Mouse (Mus musculus) forebrain, embryonic 15.5 days (tissue): Measurements from ENCODE around the gene Spo11. TPM values are rescaled to one million over a fixed set of nuclear protein-coding genes. Genes with fewer than 3 reads are reported as not detected.

Source experiments
- ATAC-seq: fragments of 200-750 bp; cut with Nextera tagmentation; replicated peaks from 2 replicates; pipeline ENCODE4 v1.8.0; 2017; ENCODE audit warnings: mild to moderate bottlenecking, moderate TSS enrichment, moderate library complexity
- H3K27ac ChIP-seq: fragments of 300-500 bp; sonication (generic); replicated peaks from 2 replicates; pipeline ENCODE4 v1.5.1; 2015; ENCODE audit warnings: mild to moderate bottlenecking, inconsistent platforms
- H3K27me3 ChIP-seq: fragments of 300-500 bp; sonication (generic); 2 replicates; pipeline ENCODE4 v1.6.1; 2015; ENCODE audit warnings: inconsistent platforms
- H3K36me3 ChIP-seq: fragments of 300-500 bp; sonication (generic); 2 replicates; pipeline ENCODE4 v1.6.1; 2015; ENCODE audit warnings: mild to moderate bottlenecking, inconsistent platforms
- H3K4me1 ChIP-seq: fragments of 300-500 bp; sonication (generic); 2 replicates; pipeline ENCODE4 v1.6.1; 2015; ENCODE audit warnings: inconsistent platforms
- H3K4me2 ChIP-seq: fragments of 300-500 bp; sonication (generic); replicated peaks from 2 replicates; pipeline ENCODE4 v1.6.1; 2015; ENCODE audit warnings: mild to moderate bottlenecking, inconsistent platforms
- H3K4me3 ChIP-seq: fragments of 300-500 bp; sonication (generic); 2 replicates; pipeline ENCODE4 v1.5.1; 2015; ENCODE audit warnings: mild to moderate bottlenecking, inconsistent platforms
- H3K9ac ChIP-seq: fragments of 300-500 bp; sonication (generic); replicated peaks from 2 replicates; pipeline ENCODE4 v1.6.1; 2015; ENCODE audit warnings: mild to moderate bottlenecking, inconsistent platforms
- H3K9me3 ChIP-seq: fragments of 300-500 bp; sonication (generic); 2 replicates; pipeline ENCODE4 v1.6.1; 2016; ENCODE audit warnings: inconsistent platforms
- WGBS: fragments of 180-500 bp; shearing (Covaris S2); methylation state at CpG from one replicate; pipeline ENCODE4 v1.1.7; 2015; ENCODE audit warnings: mixed read lengths; 5-methylcytosine and 5-hydroxymethylcytosine counted together
- polyA plus RNA-seq: library from polyadenylated mRNA; unstranded; fragments of >200 nt; fragmentation: Nextera tagmentation; extraction: Ambion mirVana; gene quantifications from 2 replicates; pipeline ENCODE4 v1.2.1, GENCODE M21; 2015

Spo11 gene
- polyA plus RNA-seq, 1 experiment from 2014 or later = 0.46 TPM

- H3K4me1 ChIP-seq = peaks cover 41% of the 10 kb centered on the region
- under 1% methylated on average over 57 of the region's 57 CpGs for WGBS
- H3K27me3 ChIP-seq = peaks cover 73% of the 10 kb centered on the region
- peak overlapping the region; percentile 91 for H3K4me2 ChIP-seq
- H3K9me3 ChIP-seq = no peaks in the 10 kb centered on the region
- no peaks in the 10 kb centered on the region for H3K36me3 ChIP-seq
- ATAC-seq = no peak
- H3K9ac ChIP-seq = peak overlapping the region; percentile 44
- peak overlapping the region; percentile 49 for H3K4me3 ChIP-seq
- H3K27ac ChIP-seq = no peak overlapping the region
Measured at GRCm38 (mm10) chr2:172938761-172939638, 38.5 kb upstream of the Spo11 start.

- Histone ChIP-seq H3K9me3 (no peaks in the 10 kb centered on the region), H3K27ac (peak overlapping the region; percentile 38; the same call in 1 of the 2 replicates), H3K4me3 (peak overlapping the region; percentile 49), H3K4me1 (peaks cover 35% of the 10 kb centered on the region), H3K27me3 (peaks cover 73% of the 10 kb centered on the region), H3K36me3 (no peaks in the 10 kb centered on the region), H3K9ac (peak overlapping the region; percentile 44), H3K4me2 (peak overlapping the region; percentile 91)
- 0 out of 2 replicates have a peak, but pooled peaks have one; percentile 24 for ATAC-seq
- WGBS = 0% methylated on average over 26 of the region's 26 CpGs
Measured at GRCm38 (mm10) chr2:172939639-172940002, 37.9 kb upstream of the Spo11 start.

DNA sequence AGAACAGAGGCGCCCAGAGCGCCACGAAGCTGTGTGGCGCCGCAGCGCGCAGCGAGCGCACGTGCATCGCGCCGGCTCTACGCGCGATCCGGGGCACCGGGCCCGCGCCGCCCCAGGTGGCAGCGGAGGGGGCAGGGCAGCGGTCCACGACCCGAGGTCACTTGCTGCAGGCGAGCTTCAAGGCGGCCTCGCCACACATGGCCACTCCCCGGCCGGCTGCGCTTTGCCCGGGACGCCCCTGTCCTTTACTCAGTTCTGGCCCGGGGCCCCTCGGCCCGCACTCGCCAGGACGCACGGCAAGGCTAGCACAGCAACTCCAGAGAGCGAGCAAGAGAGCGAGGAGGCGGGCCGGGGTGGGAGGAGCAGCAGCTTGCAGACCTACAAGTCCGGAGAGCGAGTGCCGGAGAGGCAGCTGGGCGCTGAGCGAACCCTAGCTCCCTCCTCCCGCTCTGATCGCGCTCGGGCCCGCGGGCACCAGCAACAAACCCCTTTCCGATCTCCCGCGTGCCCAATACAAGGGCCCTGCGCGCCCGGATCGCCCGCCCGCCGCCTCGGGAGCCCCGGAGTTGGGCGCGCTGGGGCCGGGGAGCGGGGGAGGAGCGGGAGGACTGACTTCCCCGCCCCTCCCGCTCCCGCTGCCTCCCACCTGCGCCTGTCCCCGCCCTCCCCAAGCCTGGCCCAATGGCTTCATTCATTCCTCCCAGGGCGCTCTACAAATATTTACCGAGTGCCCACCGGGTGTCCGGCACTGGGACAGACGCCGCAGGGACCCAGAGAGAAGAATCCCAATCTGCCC, 37.3 kb upstream of the Spo11 start, which contains the start of gene Bmp7:
Bmp7 (minus strand) TSS at position 319 of the 796 bp plus-strand sequence.
- H3K27ac ChIP-seq = peak within 1 kb of the TSS; percentile 38
- H3K4me3 ChIP-seq = peak within 1 kb of the TSS; percentile 49
- H3K9me3 ChIP-seq = no peaks in the 10 kb centered on the region
- no peaks in the 10 kb centered on the region for H3K36me3 ChIP-seq
- peaks cover 29% of the 10 kb centered on the region for H3K4me1 ChIP-seq
- H3K9ac ChIP-seq = peak within 1 kb of the TSS; percentile 44
- H3K27me3 ChIP-seq = peaks cover 71% of the 10 kb centered on the region
- WGBS = under 1% methylated on average over 75 of the region's 82 CpGs
- H3K4me2 ChIP-seq = peak within 1 kb of the TSS; percentile 91
- peak; percentile 77 for ATAC-seq

GRCm38 (mm10) chr2:172940799-172941163, 36.7 kb upstream of the Spo11 start:
- Histone ChIP-seq H3K36me3 (no peaks in the 10 kb centered on the region), H3K27me3 (peaks cover 65% of the 10 kb centered on the region), H3K27ac (no peak overlapping the region), H3K4me1 (peaks cover 27% of the 10 kb centered on the region), H3K4me2 (peak overlapping the region; percentile 91), H3K4me3 (peak overlapping the region; percentile 49), H3K9ac (no peak overlapping the region), H3K9me3 (no peaks in the 10 kb centered on the region)
- ATAC-seq = peak; percentile 7; the same call in 1 of the 2 replicates
- WGBS = under 1% methylated on average over 13 of the region's 13 CpGs

DNA sequence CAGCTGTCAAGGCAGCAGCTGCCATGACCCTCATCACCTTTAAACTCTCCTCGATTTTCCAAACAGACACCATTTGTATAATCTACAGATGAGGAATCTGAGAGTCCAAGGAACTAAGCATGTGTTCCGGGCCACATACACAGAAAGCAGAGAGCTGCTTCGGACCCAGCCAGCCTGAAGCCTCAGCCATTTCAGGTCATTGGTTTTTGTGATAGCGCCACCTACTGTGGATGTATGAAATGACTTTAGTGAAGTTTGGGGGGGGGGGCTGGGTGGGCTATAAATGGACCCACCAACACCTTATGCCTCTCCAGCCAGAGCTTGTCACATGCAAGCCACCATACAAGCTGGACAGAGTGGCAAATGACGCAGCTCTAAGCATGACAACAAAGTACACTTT, 28.4 kb upstream of the Spo11 start:
- 48% methylated on average over 5 of the region's 5 CpGs for WGBS
- no peak for ATAC-seq

GRCm38 (mm10) chr2:172950119-172950676, 27.3 kb upstream of the Spo11 start:
- WGBS = 59% methylated on average over 9 of the region's 9 CpGs
- H3K36me3 ChIP-seq = no peaks in the 10 kb centered on the region
- H3K4me1 ChIP-seq = peaks cover 7% of the 10 kb centered on the region
- H3K4me3 ChIP-seq = no peak overlapping the region
- H3K4me2 ChIP-seq = no peak overlapping the region
- H3K27ac ChIP-seq = no peak overlapping the region
- ATAC-seq = no peak
- H3K9ac ChIP-seq = no peak overlapping the region
- H3K27me3 ChIP-seq = no peaks in the 10 kb centered on the region
- no peaks in the 10 kb centered on the region for H3K9me3 ChIP-seq

More for the DNA sequence above, 28.4 kb upstream of the Spo11 start:
- no peaks in the 10 kb centered on the region for H3K9me3 ChIP-seq
- no peak overlapping the region for H3K4me3 ChIP-seq
- H3K27ac ChIP-seq = no peak overlapping the region
- H3K27me3 ChIP-seq = no peaks in the 10 kb centered on the region
- no peak overlapping the region for H3K4me2 ChIP-seq
- peaks cover 7% of the 10 kb centered on the region for H3K4me1 ChIP-seq
- H3K9ac ChIP-seq = no peak overlapping the region
- H3K36me3 ChIP-seq = no peaks in the 10 kb centered on the region

DNA sequence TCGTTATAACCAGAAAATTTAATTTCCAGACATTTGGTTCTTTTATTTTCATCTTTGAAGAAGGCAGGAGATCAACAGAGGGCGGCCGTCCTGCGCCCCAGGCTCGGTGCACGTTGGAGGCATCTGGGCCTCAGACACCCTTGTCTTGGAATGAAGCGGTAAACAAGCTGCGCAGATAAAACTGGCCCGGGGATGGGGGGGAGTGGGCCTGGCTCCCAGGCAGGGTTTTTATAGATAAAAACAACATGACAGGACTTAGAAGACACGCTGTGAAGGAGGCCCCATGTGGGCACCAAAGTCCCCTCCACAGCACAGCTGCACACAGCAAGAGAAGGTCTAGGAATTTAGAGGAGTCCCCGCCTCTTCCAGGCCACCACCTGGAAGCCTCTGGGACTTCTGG, 26.8 kb upstream of the Spo11 start:
- H3K4me3 ChIP-seq = no peak overlapping the region

DNA sequence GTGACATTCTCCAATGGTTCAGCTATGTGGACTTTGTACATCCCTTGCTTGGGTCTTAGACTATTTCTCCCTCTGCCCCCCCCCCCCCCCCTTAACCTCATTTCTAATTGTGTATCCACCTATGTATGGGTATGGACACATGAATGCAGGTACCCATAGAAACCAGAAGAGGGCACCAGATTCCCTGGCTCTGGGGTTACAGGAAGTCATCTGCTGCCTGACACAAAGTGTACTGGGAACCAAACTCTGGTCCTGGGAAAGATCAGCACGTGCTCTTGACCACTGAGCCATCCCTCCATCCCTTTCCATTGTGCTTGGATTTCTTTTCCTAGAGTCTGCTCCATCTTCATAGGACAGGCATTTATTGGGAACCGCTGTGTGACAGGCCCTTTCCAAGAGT, 25.5 kb upstream of the Spo11 start:
- no peak overlapping the region for H3K27ac ChIP-seq
- peaks cover 7% of the 10 kb centered on the region for H3K4me1 ChIP-seq
- WGBS = 94% methylated on average over 2 of the region's 2 CpGs
- no peaks in the 10 kb centered on the region for H3K27me3 ChIP-seq
- H3K4me2 ChIP-seq = no peak overlapping the region
- H3K9me3 ChIP-seq = 0 out of 2 replicates have a peak, but pooled peaks cover 7% of the 10 kb centered on the region
- no peaks in the 10 kb centered on the region for H3K36me3 ChIP-seq
- no peak for ATAC-seq
- no peak overlapping the region for H3K4me3 ChIP-seq
- no peak overlapping the region for H3K9ac ChIP-seq

More for the DNA sequence above, 26.8 kb upstream of the Spo11 start:
- Histone ChIP-seq H3K9ac (no peak overlapping the region), H3K9me3 (no peaks in the 10 kb centered on the region), H3K4me1 (peaks cover 7% of the 10 kb centered on the region), H3K27ac (no peak overlapping the region), H3K4me2 (no peak overlapping the region), H3K36me3 (no peaks in the 10 kb centered on the region), H3K27me3 (no peaks in the 10 kb centered on the region)
- WGBS = 19% methylated on average over 11 of the region's 11 CpGs
- no peak for ATAC-seq

DNA sequence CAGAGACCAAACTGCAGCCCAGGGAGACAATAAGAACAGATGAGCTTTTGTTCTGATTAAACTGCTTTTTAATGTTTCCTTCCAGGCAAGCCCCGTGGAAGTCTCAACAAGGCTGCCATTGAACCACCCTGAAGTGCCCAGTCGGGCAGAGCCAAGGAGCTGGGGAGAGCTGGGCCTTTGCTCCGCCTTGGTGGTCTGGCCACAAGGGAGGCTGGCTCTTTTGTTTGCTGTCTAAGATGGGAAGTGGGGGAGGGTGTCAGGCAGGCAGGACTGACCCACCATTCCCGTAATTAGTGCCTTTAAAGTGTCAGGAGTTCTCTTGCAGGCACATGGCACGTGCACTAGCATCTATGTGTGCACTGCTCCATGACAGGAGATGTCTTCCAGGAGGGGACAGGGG, 18.9 kb upstream of the Spo11 start:
- H3K27ac ChIP-seq = no peak overlapping the region
- no peaks in the 10 kb centered on the region for H3K27me3 ChIP-seq
- ATAC-seq = peak; percentile 35; the same call in 1 of the 2 replicates
- H3K9me3 ChIP-seq = 0 out of 2 replicates have a peak, but pooled peaks cover 12% of the 10 kb centered on the region
- H3K4me1 ChIP-seq = peaks cover 5% of the 10 kb centered on the region; the same call in 1 of the 2 replicates
- H3K36me3 ChIP-seq = no peaks in the 10 kb centered on the region
- 5% methylated on average over 5 of the region's 5 CpGs for WGBS
- no peak overlapping the region for H3K4me2 ChIP-seq
- H3K9ac ChIP-seq = no peak overlapping the region
- no peak overlapping the region for H3K4me3 ChIP-seq

- 48% methylated on average over 13 of the region's 13 CpGs for WGBS
- 0 out of 2 replicates have a peak, but pooled peaks cover 12% of the 10 kb centered on the region for H3K9me3 ChIP-seq
- H3K36me3 ChIP-seq = no peaks in the 10 kb centered on the region
- H3K4me3 ChIP-seq = no peak overlapping the region
- no peak overlapping the region for H3K4me2 ChIP-seq
- no peak overlapping the region for H3K9ac ChIP-seq
- H3K27me3 ChIP-seq = no peaks in the 10 kb centered on the region
- peaks cover 5% of the 10 kb centered on the region; the same call in 1 of the 2 replicates for H3K4me1 ChIP-seq
- no peak overlapping the region for H3K27ac ChIP-seq
- ATAC-seq = no peak
Measured at GRCm38 (mm10) chr2:172959006-172959768, 18.3 kb upstream of the Spo11 start.

DNA sequence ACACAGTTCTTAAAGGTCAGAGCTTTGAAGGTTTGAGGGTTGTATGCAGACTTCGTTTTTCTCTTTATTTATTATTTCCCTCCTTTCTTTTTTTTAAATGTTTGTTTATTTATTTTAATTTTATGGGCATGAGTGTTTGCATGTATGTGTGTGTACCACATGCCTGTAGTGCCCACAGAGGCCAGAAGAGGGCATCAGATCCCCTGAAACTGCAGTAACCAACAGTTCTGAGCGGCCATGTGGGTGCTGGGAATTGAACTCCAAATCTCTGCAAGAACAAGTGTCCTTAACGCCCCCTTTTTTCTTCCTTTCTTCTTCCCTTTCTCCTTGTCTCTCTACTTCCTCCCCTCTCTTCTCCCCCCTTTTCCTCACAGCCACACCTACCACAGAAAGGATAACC, 17.1 kb upstream of the Spo11 start:
- Histone ChIP-seq H3K36me3 (no peaks in the 10 kb centered on the region), H3K4me2 (no peak overlapping the region), H3K9me3 (0 out of 2 replicates have a peak, but pooled peaks cover 12% of the 10 kb centered on the region), H3K27ac (no peak overlapping the region), H3K27me3 (no peaks in the 10 kb centered on the region), H3K4me3 (no peak overlapping the region), H3K4me1 (peaks cover 5% of the 10 kb centered on the region; the same call in 1 of the 2 replicates), H3K9ac (no peak overlapping the region)
- no peak for ATAC-seq
- WGBS = 90% methylated on average over 3 of the region's 3 CpGs
